Mouse (Mus musculus): Measurements from ENCODE around the gene Fsd1.

DNA sequence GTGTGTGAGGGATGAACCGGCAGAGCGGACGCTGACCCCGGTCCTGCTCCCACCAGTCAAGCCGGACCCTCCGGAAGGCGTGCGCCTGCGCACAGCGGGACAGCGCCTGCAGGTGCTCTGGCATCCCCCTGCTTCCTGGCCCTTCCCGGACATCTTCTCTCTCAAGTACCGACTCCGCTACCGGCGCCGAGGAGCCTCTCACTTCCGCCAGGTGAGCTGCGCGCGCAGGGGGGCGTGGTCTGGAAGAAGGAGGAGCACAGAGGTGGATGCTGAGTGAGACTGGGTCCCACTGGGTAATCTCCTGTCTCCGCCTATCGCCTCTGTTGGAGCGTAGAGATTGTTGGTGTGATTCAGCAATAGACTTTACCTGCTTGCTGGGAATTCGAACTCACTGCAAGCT is 30.2 kb upstream of the Fsd1 start:
- TF ChIP-seq HCFC1 (IDR thresholded peaks at IDR 0.05; ENCODE audit: low read depth, low read length): no peak
- no peak for TF ChIP-seq CTCF (conservative IDR thresholded peaks at IDR 0.05 in 1 of 2, IDR thresholded peaks at IDR 0.05 in 1 of 2; ENCODE audit: low read depth in 2 of 2, low read length in 2 of 2)
- no peak for TF ChIP-seq NELFE (IDR thresholded peaks at IDR 0.05; ENCODE audit: low read depth, low read length)
- TF ChIP-seq ZC3H11A (IDR thresholded peaks at IDR 0.05; ENCODE audit: low read depth, low read length): no peak
- TF ChIP-seq EP300 (IDR thresholded peaks at IDR 0.05; ENCODE audit: low read length): no peak
- no peak for TF ChIP-seq POLR2A (IDR thresholded peaks at IDR 0.05; ENCODE audit: low read depth, low read length)
- TF ChIP-seq E2F4 (IDR thresholded peaks at IDR 0.05; ENCODE audit: insufficient replicate concordance, low read depth, low read length): no peak
- TF ChIP-seq ZKSCAN1 (IDR thresholded peaks at IDR 0.05; ENCODE audit: borderline replicate concordance, low read depth, low read length): no peak
- no peak for TF ChIP-seq GABPA (IDR thresholded peaks at IDR 0.05; ENCODE audit: insufficient replicate concordance, low read depth, low read length)
- no peak for TF ChIP-seq RCOR1 (conservative IDR thresholded peaks at IDR 0.05; ENCODE audit: low read depth, low read length)
- no peak for TF ChIP-seq MXI1 (IDR thresholded peaks at IDR 0.05; ENCODE audit: low read depth, low read length)

All from CH12.LX (cell line).